Mouse (Mus musculus) hindbrain, embryonic 11.5 days (tissue): ENCODE data around the gene Nfib. TPM values are rescaled to one million over a fixed set of nuclear protein-coding genes. Genes with fewer than 3 reads are reported as not detected.

ENCODE experiments used
- ATAC-seq: fragments of 200-750 bp; cut with Nextera tagmentation; 2 replicates; pipeline ENCODE4 v1.8.0; 2017; ENCODE audit warnings: mild to moderate bottlenecking, moderate TSS enrichment, moderate library complexity; ENCODE audit not compliant: low FRiP score
- DNase-seq: peaks from one replicate; pipeline ENCODE4 v3.0.0-alpha.2; 2015; ENCODE audit warnings: low spot score
- H3K27ac ChIP-seq: fragments of 300-500 bp; sonication (generic); 2 replicates; pipeline ENCODE4 v1.5.1; 2014; ENCODE audit warnings: mild to moderate bottlenecking, low read depth, low read length
- H3K27me3 ChIP-seq: fragments of 300-500 bp; sonication (generic); 2 replicates; pipeline ENCODE4 v1.6.1; 2014; ENCODE audit warnings: mild to moderate bottlenecking, low read length, moderate library complexity, mixed read lengths; ENCODE audit not compliant: control insufficient read depth, insufficient read depth
- H3K36me3 ChIP-seq: fragments of 300-500 bp; sonication (generic); 2 replicates; pipeline ENCODE4 v1.6.1; 2014; ENCODE audit warnings: mild to moderate bottlenecking, low read length, moderate library complexity, mixed read lengths; ENCODE audit not compliant: control insufficient read depth, insufficient read depth
- H3K4me1 ChIP-seq: fragments of 300-500 bp; sonication (generic); replicated peaks from 2 replicates; pipeline ENCODE4 v1.6.1; 2014; ENCODE audit warnings: low read length, mixed read lengths; ENCODE audit not compliant: control insufficient read depth, insufficient read depth
- H3K4me2 ChIP-seq: fragments of 300-500 bp; sonication (generic); replicated peaks from 2 replicates; pipeline ENCODE4 v1.6.1; 2014; ENCODE audit warnings: mild to moderate bottlenecking, low read depth, low read length
- H3K4me3 ChIP-seq: fragments of 300-500 bp; sonication (generic); 2 replicates; pipeline ENCODE4 v1.5.1; 2014; ENCODE audit warnings: low read depth, low read length
- H3K9ac ChIP-seq: fragments of 300-500 bp; sonication (generic); 2 replicates; pipeline ENCODE4 v1.6.1; 2014; ENCODE audit warnings: low read depth, low read length
- H3K9me3 ChIP-seq: fragments of 300-500 bp; sonication (generic); 2 replicates; pipeline ENCODE4 v1.6.1; 2016; ENCODE audit warnings: low read length; ENCODE audit not compliant: control insufficient read depth
- WGBS: fragments of 180-500 bp; shearing (Covaris S2); extraction: QIAGEN DNeasy Blood & Tissue Kit; methylation state at CpG from one replicate; pipeline ENCODE4 v1.1.7; 2014; 5-methylcytosine and 5-hydroxymethylcytosine counted together
- polyA plus RNA-seq: library from polyadenylated mRNA; unstranded; fragments of >200 nt; fragmentation: Nextera tagmentation; extraction: Ambion mirVana; gene quantifications from 2 replicates; pipeline ENCODE4 v1.2.1, GENCODE M21; 2014

The Nfib gene
- polyA plus RNA-seq, 1 experiment from 2014 or later, result 38.6 TPM

GRCm38 (mm10) chr4:82325409-82326139 is 380.0 kb downstream of the Nfib start:
- ATAC-seq (no peak), DNase-seq (no peak)
- H3K4me3 ChIP-seq, result no peak overlapping the region
- H3K27me3 ChIP-seq, result no peaks in the 10 kb centered on the region
- WGBS, result 68% methylated on average over 6 of the region's 6 CpGs
- no peak overlapping the region for H3K9ac ChIP-seq
- H3K4me2 ChIP-seq, result no peak overlapping the region
- no peaks in the 10 kb centered on the region for H3K4me1 ChIP-seq
- H3K9me3 ChIP-seq, result no peaks in the 10 kb centered on the region
- no peak overlapping the region for H3K27ac ChIP-seq
- H3K36me3 ChIP-seq, result no peaks in the 10 kb centered on the region

- DNase-seq (no peak), ATAC-seq (no peak)
- WGBS, result 91% methylated on average over 3 of the region's 3 CpGs
- Histone ChIP-seq H3K4me2 (no peak overlapping the region), H3K9me3 (no peaks in the 10 kb centered on the region), H3K27ac (no peak overlapping the region), H3K4me3 (no peak overlapping the region), H3K27me3 (no peaks in the 10 kb centered on the region), H3K36me3 (no peaks in the 10 kb centered on the region), H3K9ac (no peak overlapping the region), H3K4me1 (no peaks in the 10 kb centered on the region)
Measured at GRCm38 (mm10) chr4:82324977-82325376, 380.6 kb downstream of the Nfib start.

- no peak overlapping the region for H3K4me3 ChIP-seq
- no peaks in the 10 kb centered on the region for H3K27me3 ChIP-seq
- no peak overlapping the region for H3K4me2 ChIP-seq
- H3K9me3 ChIP-seq, result no peaks in the 10 kb centered on the region
- 82% methylated on average over 4 of the region's 4 CpGs for WGBS
- no peaks in the 10 kb centered on the region for H3K36me3 ChIP-seq
- no peak overlapping the region for H3K27ac ChIP-seq
- H3K9ac ChIP-seq, result no peak overlapping the region
- ATAC-seq (no peak), DNase-seq (no peak)
- no peaks in the 10 kb centered on the region for H3K4me1 ChIP-seq
Measured at GRCm38 (mm10) chr4:82321008-82321407, 384.5 kb downstream of the Nfib start.

- Histone ChIP-seq H3K27ac (no peak overlapping the region), H3K4me1 (no peaks in the 10 kb centered on the region), H3K4me2 (no peak overlapping the region), H3K4me3 (no peak overlapping the region), H3K27me3 (no peaks in the 10 kb centered on the region), H3K36me3 (no peaks in the 10 kb centered on the region), H3K9me3 (no peaks in the 10 kb centered on the region), H3K9ac (no peak overlapping the region)
- DNase-seq, result no peak
- WGBS, result 80% methylated on average over 7 of the region's 7 CpGs
- ATAC-seq, result no peak
Measured at GRCm38 (mm10) chr4:82319388-82319787, 386.2 kb downstream of the Nfib start.

- Histone ChIP-seq H3K4me2 (no peak overlapping the region), H3K4me1 (no peaks in the 10 kb centered on the region), H3K4me3 (no peak overlapping the region), H3K27ac (no peak overlapping the region), H3K27me3 (no peaks in the 10 kb centered on the region), H3K9me3 (no peaks in the 10 kb centered on the region), H3K36me3 (no peaks in the 10 kb centered on the region), H3K9ac (no peak overlapping the region)
- WGBS, result 86% methylated on average over 6 of the region's 6 CpGs
- no peak for ATAC-seq
- no peak for DNase-seq
Measured at GRCm38 (mm10) chr4:82316168-82316567, 389.4 kb downstream of the Nfib start.

- DNase-seq, result no peak
- no peaks in the 10 kb centered on the region for H3K4me1 ChIP-seq
- no peak for ATAC-seq
- no peaks in the 10 kb centered on the region for H3K27me3 ChIP-seq
- H3K27ac ChIP-seq, result no peak overlapping the region
- no peak overlapping the region for H3K4me2 ChIP-seq
- H3K9me3 ChIP-seq, result no peaks in the 10 kb centered on the region
- no peak overlapping the region for H3K4me3 ChIP-seq
- no peaks in the 10 kb centered on the region for H3K36me3 ChIP-seq
- 69% methylated on average over 2 of the region's 2 CpGs for WGBS
- H3K9ac ChIP-seq, result no peak overlapping the region
Measured at GRCm38 (mm10) chr4:82315710-82316109, 389.8 kb downstream of the Nfib start.

GRCm38 (mm10) chr4:82310924-82311734 is 394.4 kb downstream of the Nfib start:
- Histone ChIP-seq H3K27me3 (no peaks in the 10 kb centered on the region), H3K27ac (no peak overlapping the region), H3K4me2 (no peak overlapping the region), H3K36me3 (no peaks in the 10 kb centered on the region), H3K9ac (no peak overlapping the region), H3K4me3 (no peak overlapping the region), H3K9me3 (no peaks in the 10 kb centered on the region), H3K4me1 (no peaks in the 10 kb centered on the region; the same call in 1 of the 2 replicates)
- DNase-seq (no peak), ATAC-seq (no peak)
- 81% methylated on average over 11 of the region's 11 CpGs for WGBS

- no peak for ATAC-seq
- WGBS, result 64% methylated on average over 6 of the region's 6 CpGs
Measured at GRCm38 (mm10) chr4:82306045-82306444, 399.5 kb downstream of the Nfib start.

More at GRCm38 (mm10) chr4:82306045-82306444, 399.5 kb downstream of the Nfib start:
- Histone ChIP-seq H3K36me3 (no peaks in the 10 kb centered on the region), H3K4me3 (no peak overlapping the region), H3K4me1 (peaks cover 4% of the 10 kb centered on the region; the same call in 1 of the 2 replicates), H3K27me3 (no peaks in the 10 kb centered on the region), H3K9me3 (no peaks in the 10 kb centered on the region), H3K27ac (0 out of 2 replicates have a peak overlapping the region, but pooled peaks have one; percentile 92), H3K4me2 (no peak overlapping the region), H3K9ac (no peak overlapping the region)
- DNase-seq, result no peak
